Mouse (Mus musculus): ENCODE measurements around the gene Kndc1.

Gene Kndc1

GRCm38 (mm10) chr7:139894655-139895557, at the start of gene Kndc1:
Gene Kndc1, plus strand, starts transcription at chr7:139894696.
- peak; percentile 44 for DNase-seq (ENCODE audit: extremely low spot score, low spot score)

- DNase-seq (ENCODE audit: extremely low spot score, low spot score), result no peak
These were observed 49.4 kb upstream of the Kndc1 start for GRCm38 (mm10) chr7:139845101-139845500.

DNA sequence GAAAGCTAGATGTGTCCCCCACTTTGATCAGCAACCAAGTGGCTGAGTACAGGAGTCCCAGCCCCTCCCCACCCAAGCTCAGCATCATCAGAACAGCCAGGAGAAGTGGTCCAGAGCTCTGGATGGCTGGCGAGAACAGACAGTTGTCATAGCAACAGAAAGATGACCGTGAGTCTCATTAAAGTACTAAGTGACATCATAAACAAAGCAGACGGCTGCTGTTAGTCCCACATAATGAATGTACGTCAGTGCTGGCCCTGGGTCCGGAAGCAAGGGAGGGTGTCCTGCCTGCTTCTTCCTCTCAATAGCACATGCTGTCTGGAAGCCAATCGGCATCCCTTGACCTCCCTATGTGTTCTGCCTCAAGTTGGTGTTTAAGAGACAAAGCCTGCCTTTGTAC, 44.3 kb upstream of the Kndc1 start:
- DNase-seq (ENCODE audit: extremely low spot score, low spot score), result no peak

- no peak for DNase-seq (ENCODE audit: extremely low spot score, low spot score)
These were observed 43.8 kb upstream of the Kndc1 start for GRCm38 (mm10) chr7:139850677-139851076.

- DNase-seq (ENCODE audit: extremely low spot score, low spot score), result no peak
These were observed 43.4 kb upstream of the Kndc1 start for GRCm38 (mm10) chr7:139851098-139851497.

GRCm38 (mm10) chr7:139855261-139855660, 39.2 kb upstream of the Kndc1 start:
- no peak for DNase-seq (ENCODE audit: extremely low spot score, low spot score)

GRCm38 (mm10) chr7:139861411-139861810, 33.1 kb upstream of the Kndc1 start:
- DNase-seq (ENCODE audit: extremely low spot score, low spot score), result peak; percentile 82

- no peak for DNase-seq (ENCODE audit: extremely low spot score, low spot score)
These were observed 31.4 kb upstream of the Kndc1 start for GRCm38 (mm10) chr7:139863076-139863475.

GRCm38 (mm10) chr7:139864253-139864652, 30.2 kb upstream of the Kndc1 start:
- no peak for DNase-seq (ENCODE audit: extremely low spot score, low spot score)

GRCm38 (mm10) chr7:139864871-139865270, 29.6 kb upstream of the Kndc1 start:
- no peak for DNase-seq (ENCODE audit: extremely low spot score, low spot score)

DNA sequence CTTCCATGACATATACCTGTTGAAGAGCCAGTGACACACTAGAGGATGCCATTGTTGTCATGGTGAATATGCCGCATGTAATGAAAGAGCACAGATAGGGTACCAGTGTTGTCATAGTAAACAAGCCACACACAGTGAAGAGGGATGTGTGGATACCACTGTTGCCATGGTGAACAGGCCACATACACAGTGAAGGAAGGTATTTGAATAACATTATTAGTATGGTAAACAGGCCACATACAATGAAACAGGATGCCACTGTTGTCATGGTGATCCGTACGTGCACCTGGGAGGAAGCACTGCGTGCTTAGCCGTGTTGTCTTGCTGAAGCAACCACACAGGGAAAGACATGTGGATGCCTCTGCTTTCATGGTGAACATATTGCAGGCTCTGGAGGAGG, 23.5 kb upstream of the Kndc1 start:
- no peak for DNase-seq (ENCODE audit: extremely low spot score, low spot score)

- no peak for DNase-seq (ENCODE audit: extremely low spot score, low spot score)
These were observed 17.2 kb upstream of the Kndc1 start for GRCm38 (mm10) chr7:139877167-139877792.

DNA sequence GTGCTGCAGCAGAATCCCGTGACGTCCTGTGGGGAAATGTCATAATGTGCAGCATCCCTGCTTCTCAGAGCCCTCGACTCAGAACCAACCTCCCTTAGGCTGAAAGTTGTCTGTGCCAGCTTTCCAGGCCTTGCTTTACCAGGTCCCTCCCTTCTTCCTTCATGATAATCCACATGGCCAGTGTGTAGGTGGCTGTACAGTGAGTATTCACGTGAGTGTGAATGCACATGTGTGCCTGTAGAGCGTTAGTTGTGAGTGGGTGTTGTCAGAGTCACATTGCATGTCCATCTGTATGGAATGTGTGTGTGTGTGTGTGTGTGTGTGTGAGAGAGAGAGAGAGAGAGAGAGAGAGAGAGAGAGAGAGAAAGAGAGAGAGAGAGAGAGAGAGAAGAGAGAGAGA, 16.4 kb upstream of the Kndc1 start:
- DNase-seq (ENCODE audit: extremely low spot score, low spot score), result no peak

- no peak for DNase-seq (ENCODE audit: extremely low spot score, low spot score)
These were observed 15.9 kb upstream of the Kndc1 start for GRCm38 (mm10) chr7:139878621-139879020.

DNA sequence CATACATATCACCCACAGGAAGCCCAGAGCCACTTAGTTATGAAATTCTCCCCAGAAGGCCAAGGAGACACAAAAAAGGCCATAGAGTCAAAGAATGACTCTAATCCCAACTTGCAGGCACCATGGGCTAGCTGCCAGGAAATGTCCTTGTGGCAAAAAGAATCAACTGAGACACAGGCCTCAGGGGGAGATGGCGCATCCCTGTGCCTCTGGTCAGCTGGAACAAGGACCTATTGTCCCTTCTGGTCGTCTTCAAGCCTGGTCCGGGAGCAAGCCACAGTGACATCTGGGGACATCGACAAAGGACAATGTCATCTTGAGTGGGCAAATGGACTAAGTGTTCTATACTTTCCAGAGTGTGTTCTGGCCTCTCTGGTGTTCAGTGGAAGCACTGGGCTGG, 11.0 kb upstream of the Kndc1 start:
- no peak for DNase-seq (ENCODE audit: extremely low spot score, low spot score)

DNA sequence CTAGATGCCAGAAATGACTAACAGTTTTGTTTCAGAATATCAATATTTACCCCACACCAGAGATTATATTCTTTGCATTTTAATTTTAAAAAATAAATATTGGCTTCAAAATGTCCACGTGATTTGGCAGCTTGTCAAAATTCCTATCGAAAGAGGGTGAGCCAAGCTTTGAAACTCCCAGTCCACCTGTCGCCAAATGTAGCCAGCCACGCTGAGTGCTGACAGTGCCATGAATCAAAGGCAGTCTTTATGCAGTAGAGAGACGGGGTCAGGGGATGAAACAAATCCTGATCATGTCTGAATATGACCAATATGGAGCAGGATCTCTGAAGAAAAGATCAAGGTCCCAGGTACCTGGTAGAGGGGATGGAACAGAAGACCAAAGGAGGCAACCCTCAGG, 2.7 kb upstream of the Kndc1 start:
- no peak for DNase-seq (ENCODE audit: extremely low spot score, low spot score)

- DNase-seq (ENCODE audit: extremely low spot score, low spot score), result no peak
These were observed 1.8 kb downstream of the Kndc1 start for GRCm38 (mm10) chr7:139896271-139896670.

- no peak for DNase-seq (ENCODE audit: extremely low spot score, low spot score)
These were observed 2.3 kb downstream of the Kndc1 start for GRCm38 (mm10) chr7:139896796-139897195.

- DNase-seq (ENCODE audit: extremely low spot score, low spot score), result no peak
These were observed 4.1 kb downstream of the Kndc1 start for GRCm38 (mm10) chr7:139898606-139899005.

- DNase-seq (ENCODE audit: extremely low spot score, low spot score), result no peak
These were observed 5.0 kb downstream of the Kndc1 start for GRCm38 (mm10) chr7:139899505-139899904.

GRCm38 (mm10) chr7:139900456-139900855, 6.0 kb downstream of the Kndc1 start:
- DNase-seq (ENCODE audit: extremely low spot score, low spot score), result no peak

- no peak for DNase-seq (ENCODE audit: extremely low spot score, low spot score)
These were observed 6.4 kb downstream of the Kndc1 start for GRCm38 (mm10) chr7:139900896-139901295.

DNA sequence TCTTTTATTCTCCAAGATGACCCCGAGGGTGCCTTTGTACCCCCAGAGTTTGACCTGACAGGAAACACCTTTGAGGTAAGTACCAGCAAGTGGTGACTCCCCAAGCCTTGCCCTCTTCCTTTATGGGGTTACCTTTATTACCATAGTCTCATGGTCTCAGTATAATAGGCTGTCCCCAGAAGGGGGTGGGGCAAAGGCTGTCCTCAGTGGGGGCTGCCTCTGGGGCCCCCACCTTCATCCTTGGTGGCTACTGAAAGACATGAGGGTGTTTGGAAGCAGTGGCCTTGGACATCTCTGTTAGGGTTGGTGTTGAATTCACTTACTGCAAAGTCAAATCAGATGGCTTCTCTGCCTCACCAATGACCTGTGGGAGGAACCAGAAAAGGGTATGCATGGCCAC, 7.5 kb downstream of the Kndc1 start:
- DNase-seq (ENCODE audit: extremely low spot score, low spot score), result no peak
